Mouse (Mus musculus): Measurements from ENCODE around the gene Slc30a1. TPM values are rescaled to one million over a fixed set of nuclear protein-coding genes. Genes with fewer than 3 reads are reported as not detected.
A peak's percentile ranks its signal among the peaks of the same experiment; 100 is the strongest.

Slc30a1 gene
- 4.6 and 4.9 TPM in 2 replicates for polyA plus RNA-seq (2016; fragmentation: Nextera tagmentation; extraction: Ambion mirVana)

DNA sequence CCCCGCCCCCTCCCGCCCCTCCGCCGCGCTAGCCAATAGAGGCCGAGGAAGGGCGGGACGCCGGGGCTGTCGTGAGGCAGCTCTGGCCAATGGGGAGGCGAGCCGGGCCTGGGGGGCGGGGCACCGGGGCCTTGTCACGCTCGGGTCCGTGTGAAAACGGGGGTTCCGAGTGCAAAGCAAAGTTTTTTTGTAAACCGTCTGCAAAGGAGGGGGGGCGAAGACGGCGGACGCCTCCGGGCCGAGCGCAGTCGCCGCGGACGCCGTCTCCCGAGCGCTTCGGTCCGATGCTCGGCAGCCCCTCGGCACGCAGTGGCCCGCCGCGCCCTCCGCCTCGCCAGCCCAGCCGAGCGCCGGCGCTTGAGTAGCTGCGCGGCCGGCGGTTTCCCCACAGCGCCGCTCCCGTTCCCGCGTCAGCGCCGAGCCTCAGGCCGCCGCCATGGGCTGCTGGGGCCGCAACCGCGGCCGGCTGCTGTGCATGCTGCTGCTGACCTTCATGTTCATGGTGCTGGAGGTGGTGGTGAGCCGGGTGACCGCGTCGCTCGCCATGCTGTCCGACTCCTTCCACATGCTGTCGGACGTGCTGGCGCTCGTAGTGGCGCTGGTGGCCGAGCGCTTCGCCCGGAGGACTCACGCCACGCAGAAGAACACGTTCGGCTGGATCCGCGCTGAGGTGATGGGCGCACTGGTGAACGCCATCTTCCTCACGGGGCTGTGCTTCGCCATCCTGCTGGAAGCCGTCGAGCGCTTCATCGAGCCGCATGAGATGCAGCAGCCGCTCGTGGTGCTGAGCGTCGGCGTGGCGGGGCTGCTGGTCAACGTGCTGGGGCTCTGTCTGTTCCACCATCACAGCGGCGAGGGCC lies at the start of gene Slc30a1:
Slc30a1 (plus strand) TSS at position 197 of the 860 bp plus-strand sequence.
- Histone ChIP-seq H3K27me3 (no peaks in the 10 kb centered on the region), H3K4me2 (replicated peaks) (peak within 1 kb of the TSS; percentile 74), H3K9me3 (replicated peaks) (no peaks in the 10 kb centered on the region), H3K4me3 (peak within 1 kb of the TSS; percentile 66), H3K27ac (peak within 1 kb of the TSS; percentile 84), H3K9ac (peak within 1 kb of the TSS; percentile 73), H3K4me1 (peaks cover 39% of the 10 kb centered on the region), H3K36me3 (peaks cover 8% of the 10 kb centered on the region)
- under 1% methylated on average over 101 of the region's 104 CpGs for WGBS
- peak; percentile 99 for ATAC-seq (ENCODE audit: low FRiP score)

DNA sequence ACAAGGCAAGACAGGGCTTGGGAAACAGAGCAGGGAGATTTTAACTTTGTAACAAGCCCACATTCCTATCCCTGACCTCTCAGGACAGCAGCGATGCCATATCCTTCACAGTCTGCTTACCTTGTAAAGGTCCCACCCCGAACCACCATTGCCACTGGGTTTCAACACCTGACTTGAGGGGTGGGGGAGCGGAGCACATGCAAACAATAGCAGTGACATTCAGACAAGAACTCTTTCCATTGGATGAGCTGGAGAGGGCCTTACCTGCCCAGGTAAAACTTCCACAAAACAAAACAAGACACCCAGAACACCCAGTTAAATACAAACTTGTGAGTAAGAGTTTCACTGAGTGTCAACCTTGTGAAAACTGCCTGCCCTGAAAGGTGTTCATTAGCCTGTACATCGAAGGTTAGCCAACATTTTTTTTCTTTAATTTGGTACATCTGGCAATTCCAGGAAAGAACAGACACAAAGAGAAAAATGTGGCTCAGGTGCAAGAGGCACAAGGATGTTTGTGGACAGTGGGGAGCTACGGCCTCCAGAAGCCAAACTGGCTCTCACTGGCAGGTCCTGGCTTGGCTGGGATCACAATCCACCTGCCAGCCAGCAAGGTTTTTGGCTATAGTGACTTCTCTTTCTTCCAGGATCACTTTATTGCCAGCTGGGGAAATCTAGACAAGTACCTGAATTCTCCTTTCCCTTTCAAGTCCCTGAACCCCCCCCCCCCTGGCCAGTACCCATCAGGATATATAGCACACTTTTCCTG lies 49.5 kb upstream of the Slc30a1 start:
- H3K36me3 ChIP-seq = no peaks in the 10 kb centered on the region
- 86% methylated on average over 5 of the region's 5 CpGs for WGBS
- no peaks in the 10 kb centered on the region for H3K9me3 ChIP-seq (replicated peaks)
- H3K4me3 ChIP-seq = no peak overlapping the region
- H3K27ac ChIP-seq = no peak overlapping the region
- H3K4me2 ChIP-seq (replicated peaks) = no peak overlapping the region
- H3K9ac ChIP-seq = no peak overlapping the region
- no peak for ATAC-seq (ENCODE audit: low FRiP score)
- H3K27me3 ChIP-seq = no peaks in the 10 kb centered on the region
- no peaks in the 10 kb centered on the region for H3K4me1 ChIP-seq

DNA sequence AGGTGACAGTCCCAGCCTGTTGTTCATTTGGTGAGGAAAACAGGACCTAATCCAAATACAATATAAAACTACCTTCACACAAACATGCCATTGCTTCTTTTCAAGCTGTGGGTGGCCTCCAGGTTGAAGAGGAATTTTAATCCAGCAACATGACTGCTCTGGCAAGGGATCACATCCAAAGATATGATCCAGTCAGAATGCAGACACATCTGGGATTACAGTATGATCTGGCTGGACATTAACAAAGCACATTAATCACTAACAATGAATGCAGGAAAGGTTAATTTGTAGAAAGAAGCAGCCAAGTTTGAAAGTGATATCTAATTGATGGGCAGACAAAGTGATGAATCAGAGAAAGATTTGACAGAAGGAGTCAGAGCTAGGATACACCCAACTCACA lies 48.4 kb upstream of the Slc30a1 start:
- H3K4me2 ChIP-seq (replicated peaks) = no peak overlapping the region
- H3K4me3 ChIP-seq = no peak overlapping the region
- H3K27me3 ChIP-seq = no peaks in the 10 kb centered on the region
- H3K9ac ChIP-seq = no peak overlapping the region
- H3K27ac ChIP-seq = no peak overlapping the region
- no peaks in the 10 kb centered on the region for H3K36me3 ChIP-seq
- ATAC-seq (ENCODE audit: low FRiP score) = no peak
- H3K9me3 ChIP-seq (replicated peaks) = no peaks in the 10 kb centered on the region
- 0 out of 2 replicates have a peak, but pooled peaks cover 2% of the 10 kb centered on the region for H3K4me1 ChIP-seq

DNA sequence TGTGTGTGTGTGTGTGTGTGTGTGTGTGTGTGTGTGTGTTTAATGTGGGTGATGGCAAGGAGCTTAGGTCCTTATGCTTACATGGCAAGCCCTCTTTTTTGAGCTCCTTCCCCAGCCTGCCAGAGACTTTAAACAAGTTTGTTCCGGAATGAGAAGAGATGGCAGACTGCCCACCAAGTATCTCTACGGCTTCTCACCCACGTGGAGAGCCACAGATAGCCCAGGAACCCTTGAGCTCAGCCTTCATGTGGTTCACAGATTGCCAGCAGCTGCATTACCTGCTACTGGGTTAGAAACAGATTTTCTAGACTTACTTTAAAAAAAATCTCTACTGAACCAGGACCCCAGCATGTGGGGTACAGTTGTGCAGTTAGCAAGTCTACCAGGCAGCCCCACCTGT lies 46.7 kb upstream of the Slc30a1 start:
- H3K9ac ChIP-seq = no peak overlapping the region
- H3K4me2 ChIP-seq (replicated peaks) = no peak overlapping the region
- ATAC-seq (ENCODE audit: low FRiP score) = no peak
- H3K4me1 ChIP-seq = 0 out of 2 replicates have a peak, but pooled peaks cover 2% of the 10 kb centered on the region
- H3K9me3 ChIP-seq (replicated peaks) = no peaks in the 10 kb centered on the region
- H3K4me3 ChIP-seq = no peak overlapping the region
- no peak overlapping the region for H3K27ac ChIP-seq
- no peaks in the 10 kb centered on the region for H3K27me3 ChIP-seq
- 92% methylated on average over 3 of the region's 3 CpGs for WGBS
- no peaks in the 10 kb centered on the region for H3K36me3 ChIP-seq

DNA sequence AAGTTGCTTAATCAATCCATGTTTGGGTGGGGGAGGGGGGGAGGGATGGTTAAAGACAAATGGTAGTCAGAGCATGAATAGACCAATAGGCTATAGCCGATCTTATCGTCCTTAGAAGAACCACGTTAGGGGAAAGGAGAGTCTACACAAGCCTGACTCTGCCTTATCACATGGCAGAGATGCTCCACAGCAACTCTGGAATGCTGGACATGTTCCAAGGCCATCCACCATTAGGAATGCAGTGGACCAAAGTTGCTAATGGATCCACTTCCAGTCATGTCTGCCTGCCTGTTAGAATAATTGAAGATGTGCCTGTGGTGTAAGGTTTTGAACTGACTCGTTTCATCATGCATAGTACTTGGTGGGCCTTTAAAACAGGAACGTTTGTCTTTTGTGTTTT lies 45.3 kb upstream of the Slc30a1 start:
- ATAC-seq (ENCODE audit: low FRiP score) = no peak
- H3K4me3 ChIP-seq = no peak overlapping the region
- no peaks in the 10 kb centered on the region for H3K36me3 ChIP-seq
- no peak overlapping the region for H3K27ac ChIP-seq
- H3K4me1 ChIP-seq = 0 out of 2 replicates have a peak, but pooled peaks cover 2% of the 10 kb centered on the region
- 90% methylated on average over 5 of the region's 5 CpGs for whole genome bisulfite sequencing
- H3K9me3 ChIP-seq (replicated peaks) = no peaks in the 10 kb centered on the region
- no peaks in the 10 kb centered on the region for H3K27me3 ChIP-seq
- H3K9ac ChIP-seq = no peak overlapping the region
- no peak overlapping the region for H3K4me2 ChIP-seq (replicated peaks)

DNA sequence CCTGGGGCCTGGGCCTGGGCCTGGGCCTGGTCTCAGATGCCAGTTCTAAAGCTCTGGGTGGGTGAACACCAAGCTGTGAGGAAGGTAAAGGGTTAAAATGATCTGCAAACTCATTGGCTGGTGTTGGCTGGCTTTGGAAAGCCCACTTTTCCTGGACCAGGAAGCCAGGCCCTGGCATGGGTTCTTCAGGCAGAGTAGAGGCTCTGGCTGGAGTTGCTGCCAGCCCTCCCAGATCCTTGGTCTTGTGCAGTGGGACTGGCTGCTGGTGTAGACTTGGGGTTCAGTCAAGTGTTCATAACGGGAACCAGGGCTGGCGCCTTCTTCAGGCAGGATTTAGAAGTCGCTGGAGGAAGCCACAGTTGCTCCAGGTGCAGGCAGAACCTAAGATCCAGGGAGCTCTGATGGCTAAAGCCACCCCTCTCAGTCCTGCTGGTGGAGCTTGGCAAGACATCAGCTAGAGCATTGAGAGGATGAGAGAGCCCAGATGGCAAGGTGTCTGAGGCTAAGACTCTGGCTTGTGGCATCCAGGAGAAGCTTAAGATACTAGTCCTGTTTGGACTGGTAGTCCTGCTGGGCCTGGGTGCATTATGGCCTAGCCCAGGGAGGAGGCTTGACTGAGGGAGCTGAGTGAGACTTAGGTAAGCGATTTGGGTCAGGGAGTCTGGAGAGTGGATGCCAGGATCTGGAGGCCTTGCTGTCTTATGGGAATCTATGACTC lies 42.6 kb upstream of the Slc30a1 start:
- H3K4me2 ChIP-seq (replicated peaks) = no peak overlapping the region
- H3K4me1 ChIP-seq = 0 out of 2 replicates have a peak, but pooled peaks cover 2% of the 10 kb centered on the region
- no peaks in the 10 kb centered on the region for H3K9me3 ChIP-seq (replicated peaks)
- no peak overlapping the region for H3K27ac ChIP-seq
- H3K4me3 ChIP-seq = no peak overlapping the region
- H3K9ac ChIP-seq = no peak overlapping the region
- no peak for ATAC-seq (ENCODE audit: low FRiP score)
- no peaks in the 10 kb centered on the region; the same call in 1 of the 2 replicates for H3K27me3 ChIP-seq
- H3K36me3 ChIP-seq = no peaks in the 10 kb centered on the region
- WGBS = 77% methylated on average over 4 of the region's 4 CpGs

DNA sequence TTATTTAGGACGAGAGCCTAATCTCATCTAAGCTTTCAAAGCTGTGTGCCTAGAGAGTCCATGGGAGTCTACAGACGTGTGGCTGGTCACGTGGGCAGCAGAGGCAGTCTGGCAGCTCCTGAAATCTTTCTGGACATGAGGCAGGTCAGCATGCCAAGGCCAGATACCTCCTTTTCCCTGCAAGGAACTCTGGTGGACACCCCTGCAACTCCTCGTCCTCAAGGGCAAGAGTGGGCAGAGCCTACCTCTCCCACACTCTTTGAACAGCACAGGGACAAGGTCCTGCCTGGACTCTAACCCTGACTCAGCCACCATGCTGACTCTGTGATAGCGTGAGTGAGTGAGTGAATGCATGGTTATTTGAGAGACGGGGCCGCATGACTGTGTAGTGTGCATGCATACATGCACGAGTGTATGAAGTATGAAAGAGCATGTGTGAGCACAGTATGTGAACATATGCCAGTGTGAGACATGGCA lies 42.0 kb upstream of the Slc30a1 start:
- ATAC-seq (ENCODE audit: low FRiP score) = no peak
- no peak overlapping the region for H3K4me2 ChIP-seq (replicated peaks)
- H3K27me3 ChIP-seq = no peaks in the 10 kb centered on the region; the same call in 1 of the 2 replicates
- 0 out of 2 replicates have a peak, but pooled peaks cover 2% of the 10 kb centered on the region for H3K4me1 ChIP-seq
- no peak overlapping the region for H3K27ac ChIP-seq
- H3K9me3 ChIP-seq (replicated peaks) = no peaks in the 10 kb centered on the region
- H3K36me3 ChIP-seq = no peaks in the 10 kb centered on the region
- no peak overlapping the region for H3K9ac ChIP-seq
- WGBS = 87% methylated on average over 8 of the region's 8 CpGs
- no peak overlapping the region for H3K4me3 ChIP-seq

DNA sequence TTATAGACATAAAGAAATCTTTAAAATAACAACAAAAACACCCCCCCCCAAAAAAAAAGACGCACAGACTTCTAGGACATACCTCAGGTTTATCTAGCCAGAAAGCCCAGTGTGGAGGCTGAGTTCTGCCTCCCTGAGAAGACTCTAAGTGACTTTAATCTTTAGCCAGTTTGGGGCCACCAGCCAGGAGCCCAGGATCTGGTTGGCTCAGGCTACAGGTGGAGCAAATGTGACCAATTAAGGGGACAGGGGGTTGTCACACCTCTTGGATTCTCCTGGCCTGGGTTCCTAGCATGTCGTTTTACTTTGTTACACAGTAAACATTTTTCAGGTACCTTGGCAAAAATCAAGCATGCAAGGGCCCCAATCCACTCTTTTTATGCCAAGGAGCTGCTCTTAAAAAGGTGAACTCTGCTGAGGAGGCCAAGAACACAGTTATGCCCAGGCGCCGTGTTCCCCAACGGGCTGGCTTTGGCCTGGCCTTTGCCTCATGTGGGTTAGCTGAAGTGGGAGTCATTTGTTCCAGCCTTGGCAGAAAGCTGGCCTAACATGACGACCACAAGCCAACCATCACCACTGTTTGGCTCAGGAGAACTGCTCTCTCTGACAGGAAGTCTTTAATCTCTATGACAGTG lies 34.4 kb upstream of the Slc30a1 start:
- ATAC-seq (ENCODE audit: low FRiP score) = no peak
- H3K27ac ChIP-seq = no peak overlapping the region
- no peaks in the 10 kb centered on the region for H3K36me3 ChIP-seq
- H3K27me3 ChIP-seq = no peaks in the 10 kb centered on the region; the same call in 1 of the 2 replicates
- WGBS = 86% methylated on average over 6 of the region's 6 CpGs
- no peak overlapping the region for H3K4me3 ChIP-seq
- no peaks in the 10 kb centered on the region for H3K9me3 ChIP-seq (replicated peaks)
- no peak overlapping the region for H3K9ac ChIP-seq
- no peaks in the 10 kb centered on the region for H3K4me1 ChIP-seq
- no peak overlapping the region for H3K4me2 ChIP-seq (replicated peaks)

DNA sequence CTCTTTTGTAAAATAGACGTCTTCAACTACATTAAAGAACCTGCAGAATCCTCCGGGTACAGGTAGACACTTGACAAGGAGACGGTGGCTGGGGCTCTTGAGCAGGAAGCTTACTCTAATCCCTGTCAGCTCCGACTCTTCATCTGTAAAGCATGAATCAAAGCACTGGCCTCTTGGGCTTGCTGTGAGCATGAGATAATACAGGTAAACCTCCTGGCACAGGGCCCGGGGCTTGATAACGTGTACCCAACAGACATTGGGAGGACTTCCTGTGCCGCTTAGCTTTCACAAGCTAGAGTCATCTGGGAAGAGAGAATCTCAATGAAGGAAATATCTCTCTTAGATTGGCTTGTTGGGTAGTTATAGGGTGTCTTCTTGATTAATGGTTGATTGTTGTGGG lies 31.6 kb upstream of the Slc30a1 start:
- no peak for ATAC-seq (ENCODE audit: low FRiP score)
- no peak overlapping the region for H3K27ac ChIP-seq
- H3K4me1 ChIP-seq = no peaks in the 10 kb centered on the region
- H3K27me3 ChIP-seq = no peaks in the 10 kb centered on the region
- H3K4me3 ChIP-seq = no peak overlapping the region
- no peak overlapping the region for H3K4me2 ChIP-seq (replicated peaks)
- H3K36me3 ChIP-seq = no peaks in the 10 kb centered on the region
- 92% methylated on average over 7 of the region's 7 CpGs for WGBS
- H3K9ac ChIP-seq = no peak overlapping the region
- no peaks in the 10 kb centered on the region for H3K9me3 ChIP-seq (replicated peaks)

DNA sequence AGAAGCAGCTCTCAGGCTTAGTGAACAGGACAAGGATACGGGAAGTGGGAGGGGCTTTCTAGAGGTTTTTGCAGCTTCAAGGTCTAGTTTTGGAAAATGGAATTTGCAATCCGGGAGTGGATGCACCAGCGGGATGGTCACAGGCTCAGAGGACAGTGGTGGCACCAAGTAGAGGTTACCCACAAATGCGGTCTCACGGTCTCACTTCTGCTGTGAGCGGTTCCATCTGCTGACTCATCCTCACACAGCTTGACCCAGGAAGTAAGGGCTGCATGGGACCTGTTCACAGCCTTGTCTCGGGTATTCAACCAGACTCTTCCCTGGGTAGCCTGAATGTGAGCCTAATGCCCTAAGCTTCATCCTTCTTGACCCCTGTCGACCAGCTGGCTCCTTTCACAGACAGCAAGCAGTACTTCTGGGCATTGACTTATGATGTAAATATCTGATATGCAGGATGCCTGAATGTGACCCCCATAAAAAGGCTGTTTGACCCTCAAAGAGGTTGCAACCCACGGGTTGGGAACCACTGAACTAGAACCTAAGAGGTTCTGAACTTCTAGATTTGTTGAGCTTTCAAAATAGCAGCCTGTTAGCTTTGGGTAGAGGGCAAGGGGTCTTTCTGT lies 30.8 kb upstream of the Slc30a1 start:
- H3K9me3 ChIP-seq (replicated peaks) = no peaks in the 10 kb centered on the region
- 76% methylated on average over 9 of the region's 9 CpGs for WGBS
- no peak for ATAC-seq (ENCODE audit: low FRiP score)
- H3K27ac ChIP-seq = no peak overlapping the region
- H3K4me3 ChIP-seq = no peak overlapping the region
- no peaks in the 10 kb centered on the region for H3K4me1 ChIP-seq
- H3K9ac ChIP-seq = no peak overlapping the region
- H3K27me3 ChIP-seq = no peaks in the 10 kb centered on the region
- no peak overlapping the region for H3K4me2 ChIP-seq (replicated peaks)
- no peaks in the 10 kb centered on the region for H3K36me3 ChIP-seq

DNA sequence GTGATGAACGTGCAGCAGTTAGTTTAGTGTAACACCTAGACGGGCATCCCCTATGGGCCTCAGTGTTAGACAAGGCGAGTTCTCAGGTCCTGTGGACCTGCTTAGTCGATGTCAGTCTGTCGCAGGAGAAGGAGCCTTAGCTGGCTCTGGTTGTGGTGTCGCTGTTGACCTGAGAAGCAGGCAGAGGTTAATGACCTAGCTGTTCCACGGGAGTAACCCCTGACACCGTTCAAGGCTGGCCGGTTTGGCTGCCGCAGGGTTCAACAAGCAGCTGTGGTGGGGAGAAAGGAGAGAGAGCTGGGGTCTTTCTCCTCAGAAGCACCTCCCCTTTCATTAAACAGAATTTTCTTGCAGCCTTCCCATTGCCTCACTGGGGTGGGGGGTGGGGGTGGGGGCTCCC lies 28.9 kb upstream of the Slc30a1 start:
- H3K36me3 ChIP-seq = no peaks in the 10 kb centered on the region
- no peak for ATAC-seq (ENCODE audit: low FRiP score)
- no peaks in the 10 kb centered on the region for H3K4me1 ChIP-seq
- no peak overlapping the region for H3K4me3 ChIP-seq
- H3K9me3 ChIP-seq (replicated peaks) = no peaks in the 10 kb centered on the region
- 64% methylated on average over 10 of the region's 10 CpGs for WGBS
- H3K9ac ChIP-seq = no peak overlapping the region
- no peaks in the 10 kb centered on the region for H3K27me3 ChIP-seq
- H3K4me2 ChIP-seq (replicated peaks) = no peak overlapping the region
- H3K27ac ChIP-seq = no peak overlapping the region
